Mouse (Mus musculus): ENCODE results near the gene Gm20918. TPM values are rescaled to one million over a fixed set of nuclear protein-coding genes. Genes with fewer than 3 reads are reported as not detected.
"Not testable (repeated sequence)": the region's sequence is repeated elsewhere in the genome, so short reads cannot be mapped to it uniquely, and the experiment has no call there.

Gm20918 gene
- polyA plus RNA-seq (2012; rRNA removed): not detected in 2 replicates

GRCm38 (mm10) chrY:5043637-5044036, at the start of gene Gm20918:
Gm20918 (plus strand) TSS chrY:5043937.
- not testable (repeated sequence) for H3K4me1 ChIP-seq (ENCODE audit: control insufficient read depth, insufficient read depth, low read length); DNase-seq; H3K4me3 ChIP-seq (replicated peaks; ENCODE audit: extremely low read depth, low read depth, low read length)

Other genes with a start within 250 kb of the Gm20918 start
- gene Gm21820, start 205.5 kb downstream of the Gm20918 start, polyA plus RNA-seq (2012; rRNA removed): not detected in 2 replicates